Mouse (Mus musculus): ENCODE results near the gene Tmem217. TPM values are rescaled to one million over a fixed set of nuclear protein-coding genes. Genes with fewer than 3 reads are reported as not detected.

The Tmem217 gene
- total and polyA plus RNA-seq, 3 experiments = 2.5 to 4.5 TPM; not detected in 1

DNA sequence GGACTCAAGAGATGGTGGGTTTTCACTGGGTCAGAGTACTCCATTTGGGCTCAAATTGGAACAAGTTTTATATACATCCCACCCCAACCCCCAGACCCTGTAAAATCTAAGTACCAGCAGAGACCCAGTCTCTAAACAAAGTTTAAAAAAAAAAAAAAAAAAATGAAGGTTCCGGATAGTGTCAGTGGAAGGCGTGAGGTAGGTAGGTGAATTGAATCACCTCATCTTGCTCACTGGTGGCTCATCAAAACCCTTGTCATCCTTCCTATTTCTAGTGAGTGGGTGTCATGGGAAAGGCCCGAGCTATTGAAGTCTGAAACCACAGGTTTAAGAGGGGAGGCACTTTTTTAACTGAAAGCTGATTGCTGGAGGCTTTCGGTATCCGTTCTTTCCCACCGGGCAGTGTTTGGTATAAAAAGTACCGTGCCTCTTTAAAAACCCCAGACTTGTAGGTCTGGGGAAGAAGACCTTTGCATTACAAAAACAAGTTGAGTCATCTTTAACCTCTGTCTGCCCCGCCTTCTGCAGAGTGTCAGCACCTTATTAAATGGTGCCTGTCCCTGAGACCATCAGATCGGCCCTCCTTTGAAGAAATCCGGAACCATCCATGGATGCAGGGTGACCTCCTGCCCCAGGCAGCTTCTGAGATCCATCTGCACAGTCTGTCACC is 58.0 kb downstream of the Tmem217 start:
- Histone ChIP-seq H3K27me3 (ENCODE audit: control insufficient read depth in 1 of 2, insufficient read depth in 2 of 2, low read length in 2 of 2) (no peaks in the 10 kb centered on the region), H3K36me3 (ENCODE audit: control insufficient read depth in 1 of 2, insufficient read depth in 2 of 2, low read length in 2 of 2) (peaks cover 0 to 30% of the 10 kb centered on the region in 2 experiments; a peak in 2 of 4 replicates), H3K27ac (ENCODE audit: control insufficient read depth, low read depth, low read length) (no peak overlapping the region), H3K4me3 (ENCODE audit: control insufficient read depth in 1 of 2, insufficient read depth in 1 of 2, low read depth in 2 of 2, low read length in 2 of 2) (no peak overlapping the region), H3K79me2 (ENCODE audit: control insufficient read depth, insufficient read depth, low read length, poor library complexity) (peaks cover 29% of the 10 kb centered on the region), H3K9me3 (replicated peaks; ENCODE audit: insufficient read depth, low read length) (no peaks in the 10 kb centered on the region), H3K4me1 (ENCODE audit: control insufficient read depth in 1 of 2, insufficient read depth in 2 of 2, low read length in 2 of 2) (peaks cover 4 to 25% of the 10 kb centered on the region in 2 experiments; a peak in 3 of 4 replicates), H3K9ac (ENCODE audit: control insufficient read depth, low read depth, low read length, poor library complexity, severe bottlenecking) (no peak overlapping the region)
- TF ChIP-seq POLR2AphosphoS5 (IDR thresholded peaks at IDR 0.05; ENCODE audit: borderline replicate concordance, low read depth, low read length) (no peak), SIN3A (IDR thresholded peaks at IDR 0.05; ENCODE audit: low read length) (no peak), MAZ (IDR thresholded peaks at IDR 0.05; ENCODE audit: low read depth, low read length) (no peak), SMC3 (IDR thresholded peaks at IDR 0.05; ENCODE audit: low read depth, low read length) (no peak), NELFE (IDR thresholded peaks at IDR 0.05; ENCODE audit: low read depth, low read length) (no peak), CHD2 (IDR thresholded peaks at IDR 0.05; ENCODE audit: low read length) (no peak), ZMIZ1 (IDR thresholded peaks at IDR 0.05; ENCODE audit: low read depth, low read length) (no peak), MYC (IDR thresholded peaks at IDR 0.05; ENCODE audit: low read depth, low read length) (no peak), HCFC1 (IDR thresholded peaks at IDR 0.05; ENCODE audit: low read depth, low read length) (no peak), MXI1 (IDR thresholded peaks at IDR 0.05; ENCODE audit: low read depth, low read length) (no peak), EP300 (IDR thresholded peaks at IDR 0.05; ENCODE audit: low read depth in 1 of 2, low read length in 2 of 2) (no peak), BHLHE40 (IDR thresholded peaks at IDR 0.05; ENCODE audit: borderline replicate concordance, low read depth, low read length) (no peak), CTCF (IDR thresholded peaks at IDR 0.05 in 2 of 3, conservative IDR thresholded peaks at IDR 0.05 in 1 of 3; ENCODE audit: control insufficient read depth in 1 of 3, insufficient read depth in 1 of 3, low read depth in 2 of 3, low read length in 3 of 3, poor library complexity in 1 of 3, severe bottlenecking in 1 of 3) (no peak), ZKSCAN1 (IDR thresholded peaks at IDR 0.05; ENCODE audit: low read depth, low read length) (no peak), USF1 (IDR thresholded peaks at IDR 0.05; ENCODE audit: low read depth, low read length) (no peak)
- DNase-seq (ENCODE audit: low read depth, low spot score) = no peak

DNA sequence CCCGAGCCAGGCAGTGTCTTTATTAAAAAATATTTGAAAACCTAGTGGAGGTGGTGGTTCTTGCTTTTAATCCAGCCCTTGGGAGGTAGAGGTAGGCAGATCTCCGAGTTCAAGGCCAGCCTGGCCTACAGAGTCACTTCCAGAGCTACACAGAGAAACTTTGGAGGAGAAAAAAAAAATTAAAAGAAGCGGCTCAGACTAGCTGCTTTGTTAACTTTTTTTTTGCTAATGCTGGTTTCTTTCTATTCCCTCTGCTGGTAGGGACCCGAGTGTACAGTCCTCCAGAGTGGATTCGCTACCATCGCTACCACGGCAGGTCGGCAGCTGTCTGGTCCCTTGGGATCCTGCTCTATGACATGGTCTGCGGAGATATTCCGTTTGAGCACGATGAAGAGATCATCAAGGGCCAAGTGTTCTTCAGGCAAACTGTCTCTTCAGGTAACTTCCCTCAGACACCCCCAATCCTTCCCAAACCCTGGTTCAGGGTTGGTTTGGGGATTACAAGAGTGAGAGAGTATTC is 58.7 kb downstream of the Tmem217 start:
- Histone ChIP-seq H3K79me2 (ENCODE audit: control insufficient read depth, insufficient read depth, low read length, poor library complexity) (peaks cover 29% of the 10 kb centered on the region), H3K4me1 (ENCODE audit: control insufficient read depth in 1 of 2, insufficient read depth in 2 of 2, low read length in 2 of 2) (peaks cover 0 to 25% of the 10 kb centered on the region in 2 experiments; a peak in 1 of 4 replicates), H3K36me3 (ENCODE audit: control insufficient read depth in 1 of 2, insufficient read depth in 2 of 2, low read length in 2 of 2) (peaks cover 0 to 28% of the 10 kb centered on the region in 2 experiments; a peak in 2 of 4 replicates), H3K9ac (ENCODE audit: control insufficient read depth, low read depth, low read length, poor library complexity, severe bottlenecking) (peak overlapping the region; percentile 54; the same call in 1 of the 2 replicates), H3K27me3 (ENCODE audit: control insufficient read depth in 1 of 2, insufficient read depth in 2 of 2, low read length in 2 of 2) (no peaks in the 10 kb centered on the region), H3K4me3 (ENCODE audit: control insufficient read depth in 1 of 2, insufficient read depth in 1 of 2, low read depth in 2 of 2, low read length in 2 of 2) (peak overlapping the region in 1 of 2 experiments; percentile 88; a peak in 2 of 4 replicates), H3K9me3 (replicated peaks; ENCODE audit: insufficient read depth, low read length) (no peaks in the 10 kb centered on the region), H3K27ac (ENCODE audit: control insufficient read depth, low read depth, low read length) (no peak overlapping the region)
- no peak for DNase-seq (ENCODE audit: low read depth, low spot score)
- no peak for TF ChIP-seq GABPA (IDR thresholded peaks at IDR 0.05; ENCODE audit: low read depth, low read length)
- no peak for TF ChIP-seq KAT2A (conservative IDR thresholded peaks at IDR 0.05; ENCODE audit: low read depth, low read length)
